Mouse (Mus musculus) myocyte (in vitro differentiated cells): ENCODE measurements around the gene Nsd2.

Experiments
- CEBPB ChIP-seq: IDR thresholded peaks from 2 replicates; pipeline ENCODE4 v1.6.1; 2011; ENCODE audit warnings: mild to moderate bottlenecking, moderate library complexity; ENCODE audit not compliant: poor library complexity, insufficient read depth, severe bottlenecking
- E2F4 ChIP-seq: IDR thresholded peaks from one replicate; pipeline ENCODE4 v1.6.1; 2011; ENCODE audit warnings: mild to moderate bottlenecking, control low read depth, moderate library complexity; ENCODE audit not compliant: insufficient read depth
- MAX ChIP-seq: IDR thresholded peaks from one replicate; pipeline ENCODE4 v1.6.1; 2011; ENCODE audit warnings: low read depth, mild to moderate bottlenecking, control low read depth
- POLR2A ChIP-seq: IDR thresholded peaks from one replicate; pipeline ENCODE4 v1.6.1; 2011; ENCODE audit warnings: low read depth, mild to moderate bottlenecking, control low read depth, moderate library complexity; ENCODE audit not compliant: insufficient read length
- POLR2AphosphoS2 ChIP-seq: IDR thresholded peaks from one replicate; pipeline ENCODE4 v1.6.1; 2011; ENCODE audit warnings: low read depth, control low read depth; ENCODE audit not compliant: insufficient read length
- REST ChIP-seq: IDR thresholded peaks from one replicate; pipeline ENCODE4 v1.6.1; 2011; ENCODE audit warnings: mild to moderate bottlenecking, control low read depth, moderate library complexity; ENCODE audit not compliant: insufficient read depth, insufficient read length
- TCF12 ChIP-seq: IDR thresholded peaks from one replicate; pipeline ENCODE4 v1.6.1; 2011; ENCODE audit warnings: mild to moderate bottlenecking, control low read depth; ENCODE audit not compliant: poor library complexity, insufficient read depth, severe bottlenecking
- USF1 ChIP-seq: IDR thresholded peaks from one replicate; pipeline ENCODE4 v1.6.1; 2011; ENCODE audit warnings: low read depth, mild to moderate bottlenecking, control low read depth, moderate library complexity

- TF ChIP-seq REST (no peak), POLR2A (no peak), CEBPB (no peak), USF1 (no peak), TCF12 (no peak), POLR2AphosphoS2 (no peak), E2F4 (no peak), MAX (no peak)
Observed at GRCm38 (mm10) chr5:33821901-33822427, 1.4 kb downstream of the Nsd2 start.
